Mouse (Mus musculus) forebrain, embryonic 11.5 days (tissue): ENCODE data around the gene Atp2a2. TPM values are rescaled to one million over a fixed set of nuclear protein-coding genes. Genes with fewer than 3 reads are reported as not detected.

Experiments
- ATAC-seq: fragments of 200-750 bp; cut with Nextera tagmentation; replicated peaks from 2 replicates; pipeline ENCODE4 v1.8.0; 2017; ENCODE audit warnings: moderate TSS enrichment; ENCODE audit not compliant: low FRiP score
- DNase-seq: peaks from one replicate; pipeline ENCODE4 v3.0.0-alpha.2; 2017; ENCODE audit warnings: low spot score
- H3K27ac ChIP-seq: fragments of 300-500 bp; sonication (generic); 2 replicates; pipeline ENCODE4 v1.5.1; 2014; ENCODE audit warnings: low read depth, low read length
- H3K27me3 ChIP-seq: fragments of 300-500 bp; sonication (generic); 2 replicates; pipeline ENCODE4 v1.6.1; 2014; ENCODE audit warnings: mild to moderate bottlenecking, low read length, mixed read lengths; ENCODE audit not compliant: control insufficient read depth, insufficient read depth
- H3K36me3 ChIP-seq: fragments of 300-500 bp; sonication (generic); 2 replicates; pipeline ENCODE4 v1.6.1; 2014; ENCODE audit warnings: mild to moderate bottlenecking, low read length, moderate library complexity, mixed read lengths; ENCODE audit not compliant: control insufficient read depth, insufficient read depth
- H3K4me1 ChIP-seq: fragments of 300-500 bp; sonication (generic); replicated peaks from 2 replicates; pipeline ENCODE4 v1.6.1; 2014; ENCODE audit warnings: low read length, mixed read lengths; ENCODE audit not compliant: control insufficient read depth, insufficient read depth
- H3K4me2 ChIP-seq: fragments of 300-500 bp; sonication (generic); 2 replicates; pipeline ENCODE4 v1.6.1; 2014; ENCODE audit warnings: low read depth, mild to moderate bottlenecking, low read length, moderate library complexity, mixed read lengths; ENCODE audit not compliant: severe bottlenecking
- H3K4me3 ChIP-seq: fragments of 300-500 bp; sonication (generic); 2 replicates; pipeline ENCODE4 v1.5.1; 2014; ENCODE audit warnings: low read depth, low read length
- H3K9ac ChIP-seq: fragments of 300-500 bp; sonication (generic); 2 replicates; pipeline ENCODE4 v1.6.1; 2014; ENCODE audit warnings: low read length
- H3K9me3 ChIP-seq: fragments of 300-500 bp; sonication (generic); 2 replicates; pipeline ENCODE4 v1.6.1; 2016; ENCODE audit warnings: low read length, mixed read lengths; ENCODE audit not compliant: control insufficient read depth
- WGBS: fragments of 180-500 bp; shearing (Covaris S2); extraction: QIAGEN DNeasy Blood & Tissue Kit; methylation state at CpG from one replicate; pipeline ENCODE4 v1.1.7; 2014; 5-methylcytosine and 5-hydroxymethylcytosine counted together
- polyA plus RNA-seq: library from polyadenylated mRNA; unstranded; fragments of >200 nt; fragmentation: Nextera tagmentation; extraction: Ambion mirVana; gene quantifications from 2 replicates; pipeline ENCODE4 v1.2.1, GENCODE M21; 2014

Gene Atp2a2
- polyA plus RNA-seq, 1 experiment from 2014 or later, result 60.6 TPM

DNA sequence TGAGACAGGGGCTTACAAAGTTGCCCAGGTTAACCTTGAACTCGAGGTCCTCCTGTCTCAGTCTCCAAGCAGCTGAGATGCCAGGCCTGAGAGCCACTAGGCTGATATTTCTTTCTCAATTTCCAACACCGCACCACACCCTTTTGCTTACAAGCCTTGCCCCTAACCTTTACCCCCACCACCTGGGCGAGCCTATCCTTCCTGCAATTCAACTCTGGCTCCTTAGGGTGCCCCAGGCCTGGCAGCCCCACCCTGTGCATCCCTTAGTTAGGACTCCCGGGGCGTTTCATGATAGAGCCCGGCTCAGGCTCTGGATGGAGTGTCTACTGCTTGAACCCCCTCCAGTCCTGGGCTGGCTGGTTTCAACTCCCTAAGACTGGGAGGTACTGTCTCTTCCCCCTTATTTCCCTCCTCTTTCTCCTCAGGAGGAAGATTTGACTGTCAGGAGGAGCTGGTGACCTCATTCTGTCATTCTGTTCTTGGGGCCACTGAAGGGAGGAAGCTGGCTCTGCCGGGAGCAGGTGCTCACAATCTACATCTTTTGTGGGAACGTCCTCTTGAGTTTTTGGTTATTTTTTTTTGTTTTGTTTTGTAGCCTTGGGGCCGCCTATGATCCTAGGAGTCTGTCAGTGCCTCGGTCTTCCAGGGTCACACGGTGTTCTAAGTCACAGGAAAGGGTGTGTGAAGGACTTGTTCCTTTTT lies 14.2 kb upstream of the Atp2a2 start:
- Histone ChIP-seq H3K4me3 (no peak overlapping the region), H3K4me1 (peaks cover 2% of the 10 kb centered on the region; the same call in 1 of the 2 replicates), H3K27ac (no peak overlapping the region), H3K27me3 (no peaks in the 10 kb centered on the region), H3K4me2 (no peak overlapping the region), H3K36me3 (no peaks in the 10 kb centered on the region), H3K9ac (no peak overlapping the region), H3K9me3 (no peaks in the 10 kb centered on the region)
- WGBS, result 78% methylated on average over 11 of the region's 11 CpGs
- DNase-seq (no peak), ATAC-seq (no peak)

DNA sequence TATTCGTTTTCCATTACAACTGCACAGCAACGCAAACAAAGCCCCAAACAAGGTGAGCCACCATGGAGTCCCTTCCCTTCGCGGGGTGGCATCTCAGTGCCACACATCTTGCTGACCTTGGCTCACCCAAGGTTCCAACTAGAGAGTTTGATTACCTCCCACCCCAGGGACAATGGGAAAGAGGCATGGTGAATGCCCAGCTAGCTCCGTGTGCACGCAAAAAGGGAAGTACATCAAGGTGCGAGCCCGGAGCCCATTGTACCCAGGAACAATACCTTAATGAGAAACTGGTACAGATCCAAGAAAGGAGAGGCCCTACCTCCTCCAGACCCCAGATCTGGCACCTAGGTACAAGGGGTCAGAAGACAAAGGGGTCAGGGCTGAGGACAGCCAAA lies 12.1 kb upstream of the Atp2a2 start:
- no peak overlapping the region for H3K4me3 ChIP-seq
- no peaks in the 10 kb centered on the region for H3K9me3 ChIP-seq
- no peak overlapping the region; the same call in 1 of the 2 replicates for H3K9ac ChIP-seq
- DNase-seq (no peak), ATAC-seq (no peak)
- no peak overlapping the region for H3K27ac ChIP-seq
- H3K4me2 ChIP-seq, result no peak overlapping the region
- WGBS, result 12% methylated on average over 8 of the region's 8 CpGs
- no peaks in the 10 kb centered on the region for H3K36me3 ChIP-seq
- no peaks in the 10 kb centered on the region for H3K27me3 ChIP-seq
- peaks cover 2% of the 10 kb centered on the region; the same call in 1 of the 2 replicates for H3K4me1 ChIP-seq

DNA sequence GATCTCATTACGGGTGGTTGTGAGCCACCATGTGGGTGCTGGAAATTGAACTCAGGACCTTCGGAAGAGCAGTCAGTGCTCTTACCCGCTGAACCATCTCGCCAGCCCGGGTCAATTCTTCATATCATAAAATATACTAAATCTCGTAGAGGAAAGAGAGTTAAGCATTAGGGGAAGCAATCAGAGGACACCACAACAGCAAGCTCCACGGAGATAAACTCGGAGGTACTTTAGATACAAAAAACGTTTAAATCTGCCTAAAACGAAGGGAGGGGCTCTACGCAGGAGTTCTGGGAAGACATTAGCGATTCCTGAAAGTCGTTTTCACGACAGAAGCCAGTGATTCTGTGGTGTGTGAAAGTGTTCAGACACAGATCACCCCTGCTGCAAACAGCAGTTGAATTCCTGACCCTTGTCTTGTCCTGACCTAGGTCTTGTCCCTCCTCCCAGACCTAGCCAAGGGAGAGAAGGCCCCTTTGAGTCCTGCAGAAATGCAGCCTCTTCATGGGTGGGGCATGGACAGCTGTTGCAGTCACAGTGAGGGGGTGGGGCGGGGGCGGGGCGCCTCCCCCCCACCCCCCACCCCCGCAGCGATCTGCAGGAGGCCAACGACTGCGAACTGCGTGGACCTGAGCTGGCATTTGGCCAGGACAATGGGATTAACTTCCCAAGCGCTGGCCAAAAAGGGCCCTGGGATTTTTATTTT lies 11.5 kb upstream of the Atp2a2 start:
- Histone ChIP-seq H3K9me3 (no peaks in the 10 kb centered on the region), H3K4me3 (no peak overlapping the region), H3K4me2 (no peak overlapping the region), H3K27me3 (no peaks in the 10 kb centered on the region), H3K27ac (no peak overlapping the region), H3K4me1 (peaks cover 2% of the 10 kb centered on the region; the same call in 1 of the 2 replicates), H3K9ac (no peak overlapping the region; the same call in 1 of the 2 replicates), H3K36me3 (no peaks in the 10 kb centered on the region)
- WGBS, result 42% methylated on average over 23 of the region's 23 CpGs
- ATAC-seq (no peak), DNase-seq (no peak)

DNA sequence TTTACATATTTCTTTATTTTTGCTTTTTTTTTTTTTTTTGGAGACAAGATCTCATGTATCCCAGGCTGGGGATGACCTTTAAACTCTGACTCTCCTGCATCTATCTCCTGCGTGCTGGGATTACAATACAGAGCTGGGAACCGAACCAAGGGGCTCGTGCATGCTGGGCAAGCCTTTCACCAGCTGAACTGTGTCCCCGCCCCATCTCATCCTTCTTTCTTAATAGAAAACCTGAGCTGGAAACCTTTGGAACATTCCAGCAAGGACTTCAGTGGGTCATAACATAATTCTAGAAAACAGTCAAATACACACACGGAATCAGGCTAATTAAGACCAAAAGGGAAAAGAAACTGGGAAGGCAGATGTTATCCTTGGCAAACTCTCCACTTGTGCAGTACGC lies 10.0 kb upstream of the Atp2a2 start:
- Histone ChIP-seq H3K4me3 (no peak overlapping the region), H3K27ac (no peak overlapping the region), H3K9ac (no peak overlapping the region), H3K4me2 (no peak overlapping the region), H3K27me3 (no peaks in the 10 kb centered on the region), H3K4me1 (peaks cover 2% of the 10 kb centered on the region; the same call in 1 of the 2 replicates), H3K36me3 (no peaks in the 10 kb centered on the region), H3K9me3 (no peaks in the 10 kb centered on the region)
- ATAC-seq (no peak), DNase-seq (no peak)
- WGBS, result 75% methylated on average over 6 of the region's 6 CpGs

DNA sequence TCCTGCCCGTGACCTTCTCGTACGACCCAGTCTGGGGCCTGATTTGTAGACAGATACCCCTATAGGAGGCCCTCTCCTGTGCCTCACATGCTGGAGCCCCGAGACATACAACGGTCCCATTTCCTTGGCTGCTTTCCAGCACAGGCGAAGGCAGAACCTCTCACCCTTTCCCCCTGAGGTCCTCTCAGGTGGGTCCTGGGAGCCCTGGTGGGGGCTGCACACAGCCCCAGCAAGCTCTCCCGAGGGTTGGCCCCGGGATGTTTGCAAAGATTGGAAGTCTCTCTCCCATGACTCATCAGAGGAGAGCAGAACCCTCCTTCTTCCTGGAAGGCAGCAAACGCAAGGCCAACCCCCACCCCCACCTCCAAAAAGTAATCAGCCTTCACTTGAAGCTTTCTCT lies 9.4 kb upstream of the Atp2a2 start:
- Histone ChIP-seq H3K9me3 (no peaks in the 10 kb centered on the region), H3K4me1 (peaks cover 2% of the 10 kb centered on the region; the same call in 1 of the 2 replicates), H3K4me3 (no peak overlapping the region), H3K27me3 (no peaks in the 10 kb centered on the region), H3K4me2 (no peak overlapping the region), H3K36me3 (no peaks in the 10 kb centered on the region), H3K27ac (no peak overlapping the region), H3K9ac (no peak overlapping the region)
- no peak for DNase-seq
- WGBS, result 84% methylated on average over 9 of the region's 9 CpGs
- ATAC-seq, result no peak

DNA sequence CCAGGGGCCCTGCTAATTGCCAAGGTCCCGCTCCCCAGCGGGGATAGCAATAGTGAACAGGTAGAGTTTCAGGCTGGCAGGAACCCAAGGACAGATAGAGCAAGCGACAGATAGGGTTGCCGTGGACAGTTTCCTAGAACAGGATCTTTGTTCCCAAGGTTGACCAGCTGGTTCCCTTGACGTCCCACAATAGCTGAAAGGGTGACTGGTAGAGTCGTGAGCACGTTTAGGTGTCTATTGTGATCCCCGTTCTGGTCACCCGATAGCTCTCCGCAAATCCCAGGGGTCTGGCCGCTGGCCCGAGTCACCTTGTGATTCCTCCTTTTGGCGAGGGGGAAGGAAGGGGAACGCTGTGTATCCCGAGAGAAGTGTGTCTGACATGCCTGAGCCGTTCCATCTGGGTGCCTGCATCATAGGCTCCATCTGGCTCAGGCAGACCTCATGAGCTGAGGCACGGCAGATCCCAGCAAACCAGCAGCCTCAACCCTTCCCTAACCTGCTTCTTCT lies 8.7 kb upstream of the Atp2a2 start:
- peaks cover 2% of the 10 kb centered on the region; the same call in 1 of the 2 replicates for H3K4me1 ChIP-seq
- WGBS, result 76% methylated on average over 17 of the region's 17 CpGs
- H3K4me2 ChIP-seq, result no peak overlapping the region
- H3K9me3 ChIP-seq, result no peaks in the 10 kb centered on the region
- no peak for DNase-seq
- H3K27me3 ChIP-seq, result no peaks in the 10 kb centered on the region
- H3K9ac ChIP-seq, result no peak overlapping the region
- no peaks in the 10 kb centered on the region for H3K36me3 ChIP-seq
- H3K27ac ChIP-seq, result no peak overlapping the region
- ATAC-seq, result no peak
- no peak overlapping the region for H3K4me3 ChIP-seq

DNA sequence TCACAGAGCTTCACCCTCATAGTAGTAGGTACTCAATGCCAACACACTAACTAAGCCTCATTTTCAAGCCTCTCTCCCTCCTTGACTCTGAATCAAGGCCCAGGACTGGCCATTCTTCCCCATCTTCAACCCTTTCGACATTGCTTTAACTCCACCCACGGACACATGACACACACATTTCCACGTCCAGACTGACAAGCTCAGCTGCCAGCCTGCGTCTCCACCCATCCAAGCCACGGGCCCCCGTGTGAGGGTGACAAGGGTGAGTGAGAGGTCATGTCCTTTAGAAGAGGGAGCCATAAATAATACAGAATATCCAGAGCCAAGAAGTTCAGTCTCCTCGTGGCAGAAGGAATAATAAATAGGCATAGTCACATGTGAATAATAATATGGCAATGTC lies 7.6 kb upstream of the Atp2a2 start:
- WGBS, result 84% methylated on average over 7 of the region's 7 CpGs
- Histone ChIP-seq H3K9me3 (no peaks in the 10 kb centered on the region), H3K27me3 (no peaks in the 10 kb centered on the region), H3K36me3 (no peaks in the 10 kb centered on the region), H3K4me3 (no peak overlapping the region), H3K27ac (no peak overlapping the region), H3K4me1 (peaks cover 2% of the 10 kb centered on the region; the same call in 1 of the 2 replicates), H3K9ac (no peak overlapping the region), H3K4me2 (no peak overlapping the region)
- DNase-seq, result no peak
- no peak for ATAC-seq

DNA sequence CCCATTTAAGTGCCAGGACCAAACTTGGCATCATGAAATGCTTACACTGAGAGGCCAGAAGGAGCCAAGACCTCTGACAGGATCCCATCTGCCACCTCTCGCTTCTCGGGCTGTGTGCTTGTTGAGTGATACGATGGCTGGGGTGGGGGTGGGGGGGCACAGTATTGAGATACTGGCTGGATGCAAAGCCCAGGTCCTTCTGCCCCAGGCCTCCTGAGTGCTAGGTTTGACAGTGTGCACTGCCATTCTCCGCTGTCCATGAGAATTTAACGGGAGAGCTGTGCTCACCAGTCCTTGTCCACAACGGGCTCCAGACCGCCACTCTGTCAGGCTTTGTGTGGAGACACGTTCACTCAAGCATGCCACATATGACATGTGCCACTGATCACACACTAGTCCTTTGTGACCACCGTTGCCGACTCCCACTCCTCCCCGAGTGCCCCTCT lies 6.9 kb upstream of the Atp2a2 start:
- 91% methylated on average over 11 of the region's 11 CpGs for WGBS
- H3K9ac ChIP-seq, result no peak overlapping the region
- DNase-seq (no peak), ATAC-seq (no peak)
- H3K27ac ChIP-seq, result no peak overlapping the region
- no peak overlapping the region for H3K4me2 ChIP-seq
- H3K36me3 ChIP-seq, result no peaks in the 10 kb centered on the region
- H3K9me3 ChIP-seq, result no peaks in the 10 kb centered on the region
- no peaks in the 10 kb centered on the region; the same call in 1 of the 2 replicates for H3K4me1 ChIP-seq
- H3K27me3 ChIP-seq, result no peaks in the 10 kb centered on the region
- no peak overlapping the region for H3K4me3 ChIP-seq
